Mouse (Mus musculus) G1E (cell line): Measurements from ENCODE around the gene Klhl26. TPM values are rescaled to one million over a fixed set of nuclear protein-coding genes. Genes with fewer than 3 reads are reported as not detected.

Source experiments
- ATAC-seq: 2 replicates; pipeline ENCODE4 v1.8.0; 2016; ENCODE audit warnings: mild to moderate bottlenecking; ENCODE audit not compliant: insufficient number of reproducible peaks, poor library complexity, low FRiP score, severe bottlenecking; ENCODE audit errors: extremely low read depth
- DNase-seq: peaks from one replicate; pipeline ENCODE4 v3.0.0; 2012; ENCODE audit warnings: low spot score
- H3K27me3 ChIP-seq: 2 replicates; pipeline ENCODE4 v1.6.1; 2012; ENCODE audit warnings: mild to moderate bottlenecking, low read length, inconsistent platforms; ENCODE audit not compliant: insufficient read depth
- H3K36me3 ChIP-seq: replicated peaks from 2 replicates; pipeline ENCODE3; 2012; ENCODE audit warnings: mild to moderate bottlenecking, inconsistent platforms
- H3K4me1 ChIP-seq: 2 replicates; pipeline ENCODE4 v1.6.1; 2012; ENCODE audit warnings: low read depth, low read length, inconsistent platforms, mixed read lengths; ENCODE audit not compliant: insufficient read depth
- H3K4me3 ChIP-seq: 2 replicates; pipeline ENCODE4 v1.5.1; 2012; ENCODE audit warnings: low read depth, mild to moderate bottlenecking, inconsistent platforms, low read length, moderate library complexity, mixed read lengths
- H3K9me3 ChIP-seq: replicated peaks from 2 replicates; pipeline ENCODE4 v1.6.1; 2012; ENCODE audit warnings: inconsistent platforms
- CTCF ChIP-seq: IDR thresholded peaks from 2 replicates; pipeline ENCODE4 v1.5.1; 2012; ENCODE audit warnings: low read depth, low read length, inconsistent platforms, mixed read lengths
- GATA1 ChIP-seq: IDR thresholded peaks from 2 replicates; pipeline ENCODE4 v1.6.1; 2012; ENCODE audit warnings: borderline replicate concordance, low read length, inconsistent platforms, mixed read lengths
- GATA2 ChIP-seq: IDR thresholded peaks from 2 replicates; pipeline ENCODE4 v1.6.1; 2012; ENCODE audit warnings: low read depth, low read length, inconsistent platforms, borderline replicate concordance
- POLR2AphosphoS5 ChIP-seq: IDR thresholded peaks from 2 replicates; pipeline ENCODE4 v1.6.1; 2012; ENCODE audit warnings: low read depth, low read length, inconsistent platforms; ENCODE audit not compliant: insufficient replicate concordance
- TAL1 ChIP-seq: conservative IDR thresholded peaks from 2 replicates; pipeline ENCODE4 v1.6.1; 2012; ENCODE audit warnings: low read depth, low read length, inconsistent platforms, mixed read lengths
- polyA plus RNA-seq: library from polyadenylated mRNA; stranded (reverse); fragments of >175 nt; gene quantifications from 2 replicates; pipeline ENCODE4 v1.2.3, GENCODE M21; 2012
- total RNA-seq, 2 experiments: library from RNA; stranded (forward) in 1 of 2; stranded (reverse) in 1 of 2; fragments of 200-1000 nt in 1 of 2; fragments of >200 nt in 1 of 2; fragmentation: Nextera tagmentation in 1 of 2; gene quantifications; 2 replicates each; pipeline ENCODE4 v1.2.3; 2014 to 2017

Klhl26 gene
- total and polyA plus RNA-seq, 3 experiments: 12.8 to 23.6 (median 13.9) TPM

- DNase-seq (no peak), ATAC-seq (no peak)
- Histone ChIP-seq H3K4me1 (peaks cover 74% of the 10 kb centered on the region), H3K36me3 (peaks cover 95% of the 10 kb centered on the region), H3K27me3 (peaks cover 5% of the 10 kb centered on the region; the same call in 1 of the 2 replicates), H3K9me3 (peaks cover 7% of the 10 kb centered on the region), H3K4me3 (no peak overlapping the region)
- no peak for TF ChIP-seq GATA1
- no peak for TF ChIP-seq POLR2AphosphoS5
- no peak for TF ChIP-seq CTCF
- no peak for TF ChIP-seq TAL1
- TF ChIP-seq GATA2: no peak
Measured at GRCm38 (mm10) chr8:70453852-70454251, 22.9 kb downstream of the Klhl26 start.

DNA sequence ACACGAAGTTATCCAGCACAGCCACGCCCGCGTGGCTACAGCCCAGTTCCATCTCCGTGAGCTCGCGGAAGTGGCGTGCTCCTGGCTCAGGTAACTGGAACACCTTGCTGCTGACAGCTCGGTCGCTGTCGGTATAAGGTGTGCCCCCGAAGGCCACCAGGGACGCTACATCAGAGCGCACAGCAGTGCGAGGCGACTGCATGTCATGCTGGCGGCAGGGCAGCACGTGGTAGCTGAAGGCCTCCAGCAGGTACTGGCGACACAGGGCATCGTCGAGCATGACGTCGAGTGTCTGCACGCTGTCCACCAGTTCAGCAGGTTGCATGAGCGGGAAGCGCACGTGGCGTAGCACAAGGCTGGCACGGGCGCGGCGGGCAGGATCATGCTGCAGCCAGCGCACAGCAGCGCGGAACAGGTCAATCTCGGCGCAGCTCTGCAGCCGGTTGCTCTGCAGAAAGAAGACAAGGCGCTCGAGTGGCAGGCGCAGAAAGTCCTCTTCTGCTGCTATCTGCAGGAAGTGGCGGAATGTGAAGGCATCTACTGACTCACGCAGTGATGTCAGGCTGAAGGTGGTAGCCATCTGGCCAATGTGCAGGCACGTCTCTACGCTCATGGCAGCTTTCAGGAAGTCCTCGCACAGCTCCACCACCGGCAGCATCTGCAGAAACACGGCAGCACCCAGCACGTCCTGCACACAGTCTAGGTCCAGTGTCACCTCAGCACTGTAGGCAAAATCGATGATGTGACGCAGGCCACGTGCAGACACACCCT is 24.4 kb downstream of the Klhl26 start:
- no peak for TF ChIP-seq GATA1
- DNase-seq: no peak
- Histone ChIP-seq H3K4me1 (peaks cover 77% of the 10 kb centered on the region), H3K36me3 (peaks cover 95% of the 10 kb centered on the region), H3K4me3 (peak overlapping the region; percentile 37), H3K27me3 (peaks cover 5% of the 10 kb centered on the region; the same call in 1 of the 2 replicates), H3K9me3 (peaks cover 7% of the 10 kb centered on the region)
- ATAC-seq: no peak

GRCm38 (mm10) chr8:70447639-70448420 is 28.9 kb downstream of the Klhl26 start:
- H3K4me1 ChIP-seq: peaks cover 74% of the 10 kb centered on the region
- peaks cover 5% of the 10 kb centered on the region; the same call in 1 of the 2 replicates for H3K27me3 ChIP-seq
- no peak for ATAC-seq

GRCm38 (mm10) chr8:70445988-70446387 is 30.8 kb downstream of the Klhl26 start:
- Histone ChIP-seq H3K27me3 (no peaks in the 10 kb centered on the region), H3K4me1 (peaks cover 67% of the 10 kb centered on the region), H3K9me3 (no peaks in the 10 kb centered on the region), H3K4me3 (no peak overlapping the region), H3K36me3 (peaks cover 34% of the 10 kb centered on the region)
- no peak for DNase-seq
- ATAC-seq: no peak
- TF ChIP-seq POLR2AphosphoS5 (no peak), CTCF (no peak), TAL1 (no peak), GATA1 (no peak), GATA2 (no peak)

More at GRCm38 (mm10) chr8:70447639-70448420, 28.9 kb downstream of the Klhl26 start:
- H3K36me3 ChIP-seq: peaks cover 52% of the 10 kb centered on the region
- H3K9me3 ChIP-seq: peaks cover 7% of the 10 kb centered on the region
- DNase-seq: no peak
- no peak overlapping the region for H3K4me3 ChIP-seq
- TF ChIP-seq POLR2AphosphoS5 (no peak), GATA1 (no peak), TAL1 (no peak), CTCF (no peak), GATA2 (no peak)

DNA sequence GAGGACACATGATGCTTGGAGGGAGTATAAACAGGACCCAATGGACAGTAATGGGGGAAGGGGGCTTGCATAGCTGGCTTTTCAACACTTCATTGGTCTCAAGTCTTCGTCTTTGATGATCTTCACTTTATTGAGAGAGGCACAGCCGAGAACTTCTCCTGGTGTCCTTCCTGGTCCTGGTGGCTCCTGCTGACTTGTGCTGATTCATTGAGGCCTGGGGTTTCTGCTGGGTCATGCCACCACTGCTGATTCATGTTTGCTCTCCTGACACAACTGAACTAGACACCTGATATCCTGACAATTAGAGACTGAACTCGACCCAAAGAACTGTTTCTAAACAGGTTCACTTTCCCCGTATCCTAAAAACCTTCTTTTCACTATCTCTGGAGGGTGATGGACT is 33.4 kb downstream of the Klhl26 start:
- H3K4me3 ChIP-seq: no peak overlapping the region
- H3K27me3 ChIP-seq: no peaks in the 10 kb centered on the region
- DNase-seq (no peak), ATAC-seq (0 out of 2 replicates have a peak, but pooled peaks have one; percentile 32)
- TF ChIP-seq GATA1 (no peak), POLR2AphosphoS5 (no peak), GATA2 (no peak), CTCF (no peak), TAL1 (no peak)
- H3K36me3 ChIP-seq: peaks cover 10% of the 10 kb centered on the region
- H3K9me3 ChIP-seq: no peaks in the 10 kb centered on the region
- H3K4me1 ChIP-seq: peaks cover 56% of the 10 kb centered on the region

DNA sequence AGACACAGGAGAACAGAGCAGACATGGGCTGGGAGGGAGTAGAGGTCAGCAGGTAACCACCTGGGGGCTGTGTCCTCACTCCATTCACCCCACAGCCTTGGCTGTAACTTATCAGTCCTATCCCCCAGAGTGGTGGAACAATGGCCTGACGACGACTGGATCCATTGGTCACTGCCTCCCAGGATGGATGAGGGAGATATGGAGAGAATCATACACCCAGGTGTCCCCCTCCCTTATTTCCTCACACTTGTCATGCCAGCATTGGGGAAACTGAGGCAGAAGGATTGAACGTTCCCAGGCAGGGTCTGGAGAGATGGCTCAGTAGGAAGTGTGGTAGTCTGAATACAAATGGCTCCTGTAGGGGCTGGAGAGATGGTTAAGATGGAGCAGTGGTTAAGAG is 35.2 kb downstream of the Klhl26 start:
- TF ChIP-seq POLR2AphosphoS5: no peak
- no peak for TF ChIP-seq CTCF
- TF ChIP-seq TAL1: no peak
- TF ChIP-seq GATA2: no peak
- no peak for TF ChIP-seq GATA1
- H3K36me3 ChIP-seq: peaks cover 10% of the 10 kb centered on the region
- no peak overlapping the region for H3K4me3 ChIP-seq
- no peaks in the 10 kb centered on the region for H3K9me3 ChIP-seq
- DNase-seq (no peak), ATAC-seq (no peak)
- no peaks in the 10 kb centered on the region for H3K27me3 ChIP-seq
- H3K4me1 ChIP-seq: peaks cover 57% of the 10 kb centered on the region
